Mouse (Mus musculus): ENCODE data around the gene Bnipl. TPM values are rescaled to one million over a fixed set of nuclear protein-coding genes. Genes with fewer than 3 reads are reported as not detected.
A peak's percentile ranks its signal among the peaks of the same experiment; 100 is the strongest.
"Not testable (repeated sequence)": the region's sequence is repeated elsewhere in the genome, so short reads cannot be mapped to it uniquely, and the experiment has no call there.

The Bnipl gene
- total RNA-seq, 2 experiments from 2014 or later: 0.63 TPM; not detected in 1

GRCm38 (mm10) chr3:95217255-95218134 is 33.5 kb downstream of the Bnipl start, which contains the start of gene Gabpb2:
Gene Gabpb2 (minus strand): TSS chr3:95217916.
- DNase-seq (ENCODE audit: low spot score in 2 of 2): peak; percentile 88 to 89

- no peak for DNase-seq (ENCODE audit: low spot score in 2 of 2)
Observed at GRCm38 (mm10) chr3:95216655-95217254, 34.2 kb downstream of the Bnipl start.

GRCm38 (mm10) chr3:95213609-95213975 is 37.4 kb downstream of the Bnipl start:
- no peak for DNase-seq (ENCODE audit: low spot score in 2 of 2)

GRCm38 (mm10) chr3:95212889-95213608 is 37.9 kb downstream of the Bnipl start:
- DNase-seq (ENCODE audit: low spot score in 2 of 2): not testable (repeated sequence)

GRCm38 (mm10) chr3:95210585-95210984 is 40.4 kb downstream of the Bnipl start:
- no peak for DNase-seq (ENCODE audit: low spot score in 2 of 2)

- no peak for DNase-seq (ENCODE audit: low spot score in 2 of 2)
Observed at GRCm38 (mm10) chr3:95208286-95208685, 42.7 kb downstream of the Bnipl start.

- DNase-seq (ENCODE audit: low spot score in 2 of 2): no peak
Observed at GRCm38 (mm10) chr3:95203880-95204279, 47.1 kb downstream of the Bnipl start.

GRCm38 (mm10) chr3:95200562-95200961 is 50.4 kb downstream of the Bnipl start:
- DNase-seq (ENCODE audit: low spot score in 2 of 2): no peak

- DNase-seq (ENCODE audit: low spot score in 2 of 2): no peak
Observed at GRCm38 (mm10) chr3:95200132-95200531, 50.9 kb downstream of the Bnipl start.

GRCm38 (mm10) chr3:95199101-95199500 is 51.9 kb downstream of the Bnipl start:
- DNase-seq (ENCODE audit: low spot score in 2 of 2): no peak

- DNase-seq (ENCODE audit: low spot score in 2 of 2): no peak
Observed at GRCm38 (mm10) chr3:95195772-95196171, 55.2 kb downstream of the Bnipl start.

GRCm38 (mm10) chr3:95194721-95195135 is 56.3 kb downstream of the Bnipl start:
- no peak for DNase-seq (ENCODE audit: low spot score in 2 of 2)

Other genes starting within 250 kb of the Bnipl start
- gene Zfp687, start 235.7 kb downstream of the Bnipl start, total RNA-seq (2021): 10 to 100 TPM; 23.1 to 24.6 TPM
- 100 to 1,000 TPM; 165 to 171 TPM for gene Psmd4, start 208.6 kb downstream of the Bnipl start, total RNA-seq (2021)
- gene Pip5k1a, start 144.3 kb downstream of the Bnipl start, total RNA-seq (2021): 10 to 100 TPM; 53.1 to 61.1 TPM
- gene Vps72, start 140.2 kb downstream of the Bnipl start, total RNA-seq (2021): 10 to 100 TPM; 41.7 to 44.4 TPM
- under 1 TPM in 1 of 2 experiments, not detected in 1; 0.73 TPM for gene Tmod4, start 126.7 kb downstream of the Bnipl start, total RNA-seq (2021)
- 10 to 100 TPM; 45.3 to 47.6 TPM for gene Scnm1, start 117.2 kb downstream of the Bnipl start, total RNA-seq (2021)
- 10 to 100 TPM; 15.8 to 17.1 TPM for gene Lysmd1, start 117.1 kb downstream of the Bnipl start, total RNA-seq (2021)
- 1 to 10 TPM; 1.5 to 1.6 TPM for gene Tnfaip8l2, start 108.8 kb downstream of the Bnipl start, total RNA-seq (2021)
- 10 to 100 TPM; 24.4 to 27.0 TPM for gene Sema6c, start 90.7 kb downstream of the Bnipl start, total RNA-seq (2021)
- gene Gabpb2, start 33.3 kb downstream of the Bnipl start, total RNA-seq (2021): 10 to 100 TPM in 1 of 2 experiments, 1 to 10 TPM in 1; 9.6 to 10.4 TPM
- gene Cdc42se1, start 22.5 kb downstream of the Bnipl start, total RNA-seq (2021): 10 to 100 TPM; 57.0 to 60.1 TPM
- 100 to 1,000 TPM; 265 to 266 TPM for gene Mllt11, start 19.0 kb downstream of the Bnipl start, total RNA-seq (2021)
- gene Gm128, start 9.6 kb downstream of the Bnipl start, total RNA-seq (2021): under 1 TPM in 1 of 2 experiments, not detected in 1; 0.37 TPM
- 10 to 100 TPM; 17.0 to 19.7 TPM for gene Mindy1, start 30.2 kb upstream of the Bnipl start, total RNA-seq (2021)
- gene Prune1, start 30.9 kb upstream of the Bnipl start, total RNA-seq (2021): 10 to 100 TPM; 24.3 to 24.4 TPM
- under 1 TPM; 0.59 to 0.91 TPM for gene Anxa9, start 56.0 kb upstream of the Bnipl start, total RNA-seq (2021)
- 10 to 100 TPM; 42.0 to 43.5 TPM for gene Cers2, start 63.6 kb upstream of the Bnipl start, total RNA-seq (2021)
- gene Setdb1, start 106.0 kb upstream of the Bnipl start, total RNA-seq (2021): 10 to 100 TPM; 33.1 to 34.7 TPM
- not detected for gene 4930558C23Rik, start 151.6 kb upstream of the Bnipl start, total RNA-seq (2021)
- gene Arnt, start 183.2 kb upstream of the Bnipl start, total RNA-seq (2021): 10 to 100 TPM; 31.1 to 34.7 TPM
- gene Ctsk, start 248.1 kb upstream of the Bnipl start, total RNA-seq (2021): 1 to 10 TPM; 4.0 to 4.2 TPM